Mouse (Mus musculus) heart, embryonic 11.5 days (tissue): ENCODE measurements at regions not wholly inside any gene's neighbourhood (a gene's known extent, or its start where the extent isn't known, plus 50 kb on each side); places are given as distances from the start of the nearest gene placed in this dataset.

Experiments used
- ATAC-seq: fragments of 200-750 bp; cut with Nextera tagmentation; replicated peaks from 2 replicates; pipeline ENCODE4 v1.8.0; 2017; ENCODE audit warnings: moderate library complexity; ENCODE audit not compliant: insufficient number of reproducible peaks, low FRiP score, low TSS enrichment
- H3K27ac ChIP-seq: fragments of 300-500 bp; sonication (generic); 2 replicates; pipeline ENCODE4 v1.5.1; 2014; ENCODE audit warnings: mild to moderate bottlenecking, low read depth, low read length
- H3K27me3 ChIP-seq: fragments of 300-500 bp; sonication (generic); 2 replicates; pipeline ENCODE4 v1.6.1; 2014; ENCODE audit warnings: mild to moderate bottlenecking, low read length, mixed read lengths; ENCODE audit not compliant: control insufficient read depth, insufficient read depth
- H3K36me3 ChIP-seq: fragments of 300-500 bp; sonication (generic); 2 replicates; pipeline ENCODE4 v1.6.1; 2014; ENCODE audit warnings: mild to moderate bottlenecking, low read length, moderate library complexity, mixed read lengths; ENCODE audit not compliant: control insufficient read depth, insufficient read depth
- H3K4me1 ChIP-seq: fragments of 300-500 bp; sonication (generic); 2 replicates; pipeline ENCODE4 v1.6.1; 2014; ENCODE audit warnings: low read length; ENCODE audit not compliant: control insufficient read depth, insufficient read depth
- H3K4me2 ChIP-seq: fragments of 300-500 bp; sonication (generic); 2 replicates; pipeline ENCODE4 v1.6.1; 2014; ENCODE audit warnings: mild to moderate bottlenecking, moderate library complexity
- H3K4me3 ChIP-seq: fragments of 300-500 bp; sonication (generic); 2 replicates; pipeline ENCODE4 v1.5.1; 2014; ENCODE audit warnings: low read depth, low read length
- H3K9ac ChIP-seq: fragments of 300-500 bp; sonication (generic); 2 replicates; pipeline ENCODE4 v1.6.1; 2014; ENCODE audit warnings: mild to moderate bottlenecking, low read depth, low read length, moderate library complexity
- H3K9me3 ChIP-seq: fragments of 300-500 bp; sonication (generic); replicated peaks from 2 replicates; pipeline ENCODE4 v1.6.1; 2016; ENCODE audit warnings: low read length; ENCODE audit not compliant: control insufficient read depth
- WGBS: fragments of 180-500 bp; shearing (Covaris S2); extraction: QIAGEN DNeasy Blood & Tissue Kit; methylation state at CpG from one replicate; pipeline ENCODE4 v1.1.7; 2014; ENCODE audit not compliant: insufficient replicate concordance; 5-methylcytosine and 5-hydroxymethylcytosine counted together

GRCm38 (mm10) chr10:98212876-98213587, 486.5 kb upstream of the C030005K15Rik start:
- H3K4me3 ChIP-seq: no peak overlapping the region
- 62% methylated on average over 7 of the region's 7 CpGs for WGBS
- ATAC-seq: no peak

DNA sequence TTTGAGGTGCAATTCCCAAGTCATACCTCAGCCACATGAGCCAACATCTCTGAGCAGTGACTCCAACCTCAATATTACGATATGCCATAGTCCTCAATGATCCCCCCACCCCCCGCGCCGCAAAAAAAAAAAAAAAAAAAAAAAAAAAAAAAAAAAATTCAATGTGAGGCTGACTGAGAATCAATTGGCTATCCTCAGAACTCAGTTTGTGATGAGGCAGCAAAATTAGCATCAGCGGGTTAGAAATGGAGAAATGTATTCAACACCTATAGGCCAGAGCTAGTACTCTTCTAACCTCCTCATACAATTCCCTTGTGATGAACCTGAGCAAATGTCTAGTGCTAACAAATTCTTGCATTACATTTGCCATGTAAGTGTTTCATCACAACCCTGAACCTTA, 504.5 kb upstream of the C030005K15Rik start:
- Histone ChIP-seq H3K4me2 (no peak overlapping the region), H3K9ac (no peak overlapping the region), H3K4me3 (no peak overlapping the region), H3K36me3 (no peaks in the 10 kb centered on the region), H3K27ac (no peak overlapping the region), H3K9me3 (no peaks in the 10 kb centered on the region), H3K27me3 (no peaks in the 10 kb centered on the region), H3K4me1 (no peaks in the 10 kb centered on the region)
- 91% methylated on average over 5 of the region's 5 CpGs for WGBS
- ATAC-seq: no peak

More at GRCm38 (mm10) chr10:98212876-98213587, 486.5 kb upstream of the C030005K15Rik start:
- H3K36me3 ChIP-seq: no peaks in the 10 kb centered on the region
- H3K9ac ChIP-seq: no peak overlapping the region
- no peaks in the 10 kb centered on the region for H3K27me3 ChIP-seq
- H3K4me2 ChIP-seq: no peak overlapping the region
- no peaks in the 10 kb centered on the region for H3K9me3 ChIP-seq
- no peaks in the 10 kb centered on the region for H3K4me1 ChIP-seq
- H3K27ac ChIP-seq: no peak overlapping the region

GRCm38 (mm10) chr10:98231705-98232235, 505.2 kb upstream of the C030005K15Rik start:
- 64% methylated on average over 4 of the region's 4 CpGs for WGBS
- Histone ChIP-seq H3K4me1 (no peaks in the 10 kb centered on the region), H3K9ac (no peak overlapping the region), H3K4me3 (no peak overlapping the region), H3K4me2 (no peak overlapping the region), H3K27me3 (no peaks in the 10 kb centered on the region), H3K36me3 (no peaks in the 10 kb centered on the region), H3K27ac (no peak overlapping the region), H3K9me3 (no peaks in the 10 kb centered on the region)
- ATAC-seq: no peak

- Histone ChIP-seq H3K9ac (no peak overlapping the region), H3K27me3 (no peaks in the 10 kb centered on the region), H3K36me3 (no peaks in the 10 kb centered on the region), H3K4me2 (no peak overlapping the region), H3K4me3 (no peak overlapping the region), H3K4me1 (no peaks in the 10 kb centered on the region), H3K27ac (no peak overlapping the region), H3K9me3 (no peaks in the 10 kb centered on the region)
- WGBS: 69% methylated on average over 1 of the region's 1 CpGs
- ATAC-seq: no peak
Observed at GRCm38 (mm10) chr10:98248311-98248710, 521.8 kb upstream of the C030005K15Rik start.

- no peaks in the 10 kb centered on the region for H3K27me3 ChIP-seq
- no peak overlapping the region for H3K4me2 ChIP-seq
- H3K4me3 ChIP-seq: no peak overlapping the region
- ATAC-seq: no peak
- H3K4me1 ChIP-seq: no peaks in the 10 kb centered on the region
- H3K9ac ChIP-seq: no peak overlapping the region
- no peaks in the 10 kb centered on the region for H3K9me3 ChIP-seq
- 67% methylated on average over 4 of the region's 4 CpGs for WGBS
- no peaks in the 10 kb centered on the region for H3K36me3 ChIP-seq
- no peak overlapping the region for H3K27ac ChIP-seq
Observed at GRCm38 (mm10) chr10:98257980-98258707, 531.6 kb upstream of the C030005K15Rik start.

- no peak for ATAC-seq
- H3K4me3 ChIP-seq: no peak overlapping the region
- H3K27me3 ChIP-seq: no peaks in the 10 kb centered on the region
- no peak overlapping the region for H3K27ac ChIP-seq
- H3K4me2 ChIP-seq: no peak overlapping the region
- no peaks in the 10 kb centered on the region for H3K4me1 ChIP-seq
- no peaks in the 10 kb centered on the region for H3K9me3 ChIP-seq
- WGBS: 90% methylated on average over 4 of the region's 4 CpGs
- no peak overlapping the region for H3K9ac ChIP-seq
- no peaks in the 10 kb centered on the region for H3K36me3 ChIP-seq
Observed at GRCm38 (mm10) chr10:98259283-98259682, 532.7 kb upstream of the C030005K15Rik start.

DNA sequence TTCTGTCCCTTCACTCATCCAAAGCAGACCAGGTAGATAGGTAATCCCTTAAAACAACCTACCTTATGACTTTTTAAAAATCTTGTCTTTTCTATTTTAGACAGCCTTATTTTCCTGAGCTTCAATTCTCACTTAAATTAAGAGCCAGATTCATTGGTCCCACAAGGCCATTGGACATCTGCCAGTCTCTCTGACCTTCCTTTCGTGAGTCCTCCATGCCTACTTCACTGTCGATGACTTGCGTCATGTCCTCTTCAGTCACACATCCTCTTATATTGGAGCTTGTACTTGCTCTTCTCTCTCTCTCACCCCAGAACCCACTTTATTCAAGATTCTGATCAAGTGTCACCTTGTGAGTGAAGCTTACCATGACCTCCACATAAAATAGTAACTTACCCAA, 542.0 kb upstream of the C030005K15Rik start:
- Histone ChIP-seq H3K36me3 (no peaks in the 10 kb centered on the region), H3K4me3 (no peak overlapping the region), H3K4me2 (no peak overlapping the region), H3K9ac (no peak overlapping the region), H3K27me3 (no peaks in the 10 kb centered on the region), H3K9me3 (no peaks in the 10 kb centered on the region), H3K4me1 (no peaks in the 10 kb centered on the region), H3K27ac (no peak overlapping the region)
- no peak for ATAC-seq
- 80% methylated on average over 3 of the region's 3 CpGs for WGBS

- 27% methylated on average over 4 of the region's 4 CpGs for WGBS
- Histone ChIP-seq H3K27ac (no peak overlapping the region), H3K27me3 (no peaks in the 10 kb centered on the region), H3K9ac (no peak overlapping the region), H3K4me2 (no peak overlapping the region), H3K36me3 (no peaks in the 10 kb centered on the region), H3K9me3 (no peaks in the 10 kb centered on the region), H3K4me1 (peaks cover 5% of the 10 kb centered on the region), H3K4me3 (no peak overlapping the region)
- no peak for ATAC-seq
Observed at GRCm38 (mm10) chr10:98291617-98292016, 565.1 kb upstream of the C030005K15Rik start.
